Mouse (Mus musculus): ENCODE results near the gene Josd2. TPM values are rescaled to one million over a fixed set of nuclear protein-coding genes. Genes with fewer than 3 reads are reported as not detected.

The Josd2 gene
- polyA plus RNA-seq, 1 experiment from 2014 or later, result 33.7 TPM

GRCm38 (mm10) chr7:44432550-44432949, 35.2 kb upstream of the Josd2 start:
- no peak for DNase-seq (ENCODE audit: low spot score)

GRCm38 (mm10) chr7:44433371-44433770, 34.4 kb upstream of the Josd2 start:
- no peak overlapping the region for H3K4me2 ChIP-seq (replicated peaks; ENCODE audit: low read depth)
- ATAC-seq (ENCODE audit: low FRiP score, low TSS enrichment) (no peak), DNase-seq (ENCODE audit: low spot score) (peak; percentile 48)
- H3K4me3 ChIP-seq (ENCODE audit: low read depth, low read length), result no peak overlapping the region
- no peaks in the 10 kb centered on the region for H3K36me3 ChIP-seq (ENCODE audit: control insufficient read depth, insufficient read depth, low read length)
- no peaks in the 10 kb centered on the region for H3K9me3 ChIP-seq (ENCODE audit: control insufficient read depth, low read length)
- 3% methylated on average over 7 of the region's 7 CpGs for WGBS
- TF ChIP-seq CTCF (IDR thresholded peaks at IDR 0.05; ENCODE audit: low read depth) (no peak), EP300 (optimal IDR thresholded peaks at IDR 0.05) (no peak)
- H3K27ac ChIP-seq (replicated peaks), result no peak overlapping the region
- no peaks in the 10 kb centered on the region for H3K4me1 ChIP-seq (replicated peaks; ENCODE audit: control insufficient read depth, insufficient read depth)
- peaks cover 8% of the 10 kb centered on the region; the same call in 1 of the 2 replicates for H3K27me3 ChIP-seq (ENCODE audit: control insufficient read depth, insufficient read depth, low read length)
- H3K9ac ChIP-seq (ENCODE audit: low read length), result no peak overlapping the region

More at GRCm38 (mm10) chr7:44432550-44432949, 35.2 kb upstream of the Josd2 start:
- no peaks in the 10 kb centered on the region for H3K36me3 ChIP-seq (ENCODE audit: control insufficient read depth, insufficient read depth, low read length)
- H3K27me3 ChIP-seq (ENCODE audit: control insufficient read depth, insufficient read depth, low read length), result peaks cover 8% of the 10 kb centered on the region; the same call in 1 of the 2 replicates
- no peak overlapping the region for H3K27ac ChIP-seq (replicated peaks)
- no peak overlapping the region for H3K9ac ChIP-seq (ENCODE audit: low read length)
- no peak overlapping the region for H3K4me2 ChIP-seq (replicated peaks; ENCODE audit: low read depth)
- H3K4me3 ChIP-seq (ENCODE audit: low read depth, low read length), result no peak overlapping the region
- no peak for ATAC-seq (ENCODE audit: low FRiP score, low TSS enrichment)
- no peak for TF ChIP-seq EP300 (optimal IDR thresholded peaks at IDR 0.05)
- no peak for TF ChIP-seq CTCF (IDR thresholded peaks at IDR 0.05; ENCODE audit: low read depth)
- 71% methylated on average over 6 of the region's 6 CpGs for WGBS
- H3K9me3 ChIP-seq (ENCODE audit: control insufficient read depth, low read length), result no peaks in the 10 kb centered on the region
- H3K4me1 ChIP-seq (replicated peaks; ENCODE audit: control insufficient read depth, insufficient read depth), result no peaks in the 10 kb centered on the region

GRCm38 (mm10) chr7:44434089-44434488, 33.7 kb upstream of the Josd2 start:
- no peak overlapping the region for H3K9ac ChIP-seq (ENCODE audit: low read length)
- H3K9me3 ChIP-seq (ENCODE audit: control insufficient read depth, low read length), result no peaks in the 10 kb centered on the region
- ATAC-seq (ENCODE audit: low FRiP score, low TSS enrichment) (no peak), DNase-seq (ENCODE audit: low spot score) (no peak)
- peaks cover 7% of the 10 kb centered on the region; the same call in 1 of the 2 replicates for H3K27me3 ChIP-seq (ENCODE audit: control insufficient read depth, insufficient read depth, low read length)
- 57% methylated on average over 9 of the region's 9 CpGs for WGBS
- H3K27ac ChIP-seq (replicated peaks), result no peak overlapping the region
- TF ChIP-seq EP300 (optimal IDR thresholded peaks at IDR 0.05) (no peak), CTCF (IDR thresholded peaks at IDR 0.05; ENCODE audit: low read depth) (no peak)
- H3K4me3 ChIP-seq (ENCODE audit: low read depth, low read length), result no peak overlapping the region
- no peaks in the 10 kb centered on the region for H3K4me1 ChIP-seq (replicated peaks; ENCODE audit: control insufficient read depth, insufficient read depth)
- no peak overlapping the region for H3K4me2 ChIP-seq (replicated peaks; ENCODE audit: low read depth)
- no peaks in the 10 kb centered on the region for H3K36me3 ChIP-seq (ENCODE audit: control insufficient read depth, insufficient read depth, low read length)

- H3K27ac ChIP-seq (replicated peaks), result no peak overlapping the region
- H3K27me3 ChIP-seq (ENCODE audit: control insufficient read depth, insufficient read depth, low read length), result no peaks in the 10 kb centered on the region; the same call in 1 of the 2 replicates
- H3K9me3 ChIP-seq (ENCODE audit: control insufficient read depth, low read length), result no peaks in the 10 kb centered on the region
- no peak for TF ChIP-seq EP300 (optimal IDR thresholded peaks at IDR 0.05)
- TF ChIP-seq CTCF (IDR thresholded peaks at IDR 0.05; ENCODE audit: low read depth), result no peak
- no peak overlapping the region for H3K4me2 ChIP-seq (replicated peaks; ENCODE audit: low read depth)
- H3K9ac ChIP-seq (ENCODE audit: low read length), result no peak overlapping the region
- DNase-seq (ENCODE audit: low spot score), result no peak
- WGBS, result 58% methylated on average over 5 of the region's 5 CpGs
- no peaks in the 10 kb centered on the region for H3K36me3 ChIP-seq (ENCODE audit: control insufficient read depth, insufficient read depth, low read length)
- no peak for ATAC-seq (ENCODE audit: low FRiP score, low TSS enrichment)
- H3K4me3 ChIP-seq (ENCODE audit: low read depth, low read length), result no peak overlapping the region
- no peaks in the 10 kb centered on the region for H3K4me1 ChIP-seq (replicated peaks; ENCODE audit: control insufficient read depth, insufficient read depth)
Observed at GRCm38 (mm10) chr7:44435796-44436195, 32.0 kb upstream of the Josd2 start.

- Histone ChIP-seq H3K9me3 (ENCODE audit: control insufficient read depth, low read length) (no peaks in the 10 kb centered on the region), H3K4me2 (replicated peaks; ENCODE audit: low read depth) (no peak overlapping the region), H3K27ac (replicated peaks) (no peak overlapping the region), H3K4me1 (replicated peaks; ENCODE audit: control insufficient read depth, insufficient read depth) (no peaks in the 10 kb centered on the region), H3K27me3 (ENCODE audit: control insufficient read depth, insufficient read depth, low read length) (no peaks in the 10 kb centered on the region; the same call in 1 of the 2 replicates), H3K9ac (ENCODE audit: low read length) (no peak overlapping the region), H3K36me3 (ENCODE audit: control insufficient read depth, insufficient read depth, low read length) (no peaks in the 10 kb centered on the region), H3K4me3 (ENCODE audit: low read depth, low read length) (no peak overlapping the region)
- DNase-seq (ENCODE audit: low spot score) (no peak), ATAC-seq (ENCODE audit: low FRiP score, low TSS enrichment) (no peak)
- 27% methylated on average over 1 of the region's 1 CpGs for WGBS
- TF ChIP-seq CTCF (IDR thresholded peaks at IDR 0.05; ENCODE audit: low read depth) (peak; percentile 50), EP300 (optimal IDR thresholded peaks at IDR 0.05) (no peak)
Observed at GRCm38 (mm10) chr7:44436267-44436666, 31.5 kb upstream of the Josd2 start.

GRCm38 (mm10) chr7:44437188-44437587, 30.6 kb upstream of the Josd2 start:
- no peak overlapping the region for H3K4me2 ChIP-seq (replicated peaks; ENCODE audit: low read depth)
- H3K4me1 ChIP-seq (replicated peaks; ENCODE audit: control insufficient read depth, insufficient read depth), result no peaks in the 10 kb centered on the region
- no peak for DNase-seq (ENCODE audit: low spot score)
- TF ChIP-seq EP300 (optimal IDR thresholded peaks at IDR 0.05) (no peak), CTCF (IDR thresholded peaks at IDR 0.05; ENCODE audit: low read depth) (no peak)
- H3K9me3 ChIP-seq (ENCODE audit: control insufficient read depth, low read length), result no peaks in the 10 kb centered on the region
- 79% methylated on average over 1 of the region's 1 CpGs for WGBS
- ATAC-seq (ENCODE audit: low FRiP score, low TSS enrichment), result no peak
- H3K27ac ChIP-seq (replicated peaks), result no peak overlapping the region
- H3K27me3 ChIP-seq (ENCODE audit: control insufficient read depth, insufficient read depth, low read length), result no peaks in the 10 kb centered on the region; the same call in 1 of the 2 replicates
- H3K9ac ChIP-seq (ENCODE audit: low read length), result no peak overlapping the region
- no peaks in the 10 kb centered on the region for H3K36me3 ChIP-seq (ENCODE audit: control insufficient read depth, insufficient read depth, low read length)
- H3K4me3 ChIP-seq (ENCODE audit: low read depth, low read length), result no peak overlapping the region
